ENCODE assay signal across 8 mouse cellular contexts in the genomic region with DNA sequence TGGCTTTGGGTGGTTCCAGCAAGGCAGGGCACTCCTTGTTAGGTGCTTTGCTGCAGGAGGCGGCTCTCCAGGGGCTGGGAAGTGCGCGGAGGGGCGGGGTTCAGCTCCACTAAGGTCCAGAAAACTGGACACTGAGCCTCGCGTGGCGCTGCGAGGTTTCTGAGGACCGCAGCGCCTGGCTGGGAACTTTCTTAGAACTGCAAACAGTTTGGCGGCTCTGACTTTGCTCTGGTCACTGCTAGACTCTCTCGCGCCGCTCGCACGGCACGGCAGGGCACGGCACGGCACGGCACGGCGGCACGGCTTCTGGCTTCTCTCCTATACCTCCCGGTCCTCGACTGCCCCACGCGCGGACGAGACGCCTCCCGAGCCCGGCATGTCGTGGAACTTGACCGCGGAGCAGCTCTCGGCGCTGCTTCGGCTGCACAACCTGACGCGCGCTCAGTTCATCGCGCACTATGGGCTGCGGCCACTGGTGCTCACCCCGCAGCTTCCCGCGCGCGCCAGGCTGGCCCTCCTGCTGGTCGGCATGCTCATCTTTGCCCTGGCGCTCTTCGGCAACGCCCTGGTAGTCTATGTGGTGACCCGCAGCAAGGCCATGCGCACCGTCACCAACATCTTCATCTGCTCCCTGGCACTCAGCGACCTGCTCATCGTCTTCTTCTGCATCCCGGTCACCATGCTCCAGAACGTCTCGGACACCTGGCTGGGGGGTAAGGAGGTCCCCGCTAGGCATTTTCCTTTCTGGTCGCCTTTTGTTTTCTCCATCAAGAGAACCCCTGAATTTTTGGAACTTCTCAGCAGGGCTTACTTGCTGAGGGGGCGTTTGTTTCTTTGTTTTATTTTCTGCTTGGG. TPM values are rescaled to one million over a fixed set of nuclear protein-coding genes. Genes with fewer than 3 reads are reported as not detected.
A peak's percentile ranks its signal among the peaks of the same experiment; 100 is the strongest.
DNase-seq lines count a peak whose midpoint lies in the region; ATAC-seq and TF ChIP-seq lines count a peak whose summit lies in the region.

Gene C130060K24Rik, plus strand, starts transcription at position 188 of the 855 bp plus-strand sequence.

- TF ChIP-seq EP300 in liver, embryonic 14.5 days (IDR thresholded peaks at IDR 0.05; ENCODE audit: low read depth) = no peak

- H3K4me2 ChIP-seq in liver, embryonic 14.5 days (ENCODE audit: low read depth) = peak within 1 kb of the TSS; percentile 44; the same call in 1 of the 2 replicates

- no peak within 1 kb of the TSS for H3K27ac ChIP-seq in liver, embryonic 14.5 days

- H3K9me3 ChIP-seq in liver, embryonic 14.5 days (ENCODE audit: control insufficient read depth, low read length) = no peaks in the 10 kb centered on the region

- peaks cover 7% of the 10 kb centered on the region for H3K27me3 ChIP-seq in liver, embryonic 14.5 days (ENCODE audit: control insufficient read depth, insufficient read depth, low read length)

- no peaks in the 10 kb centered on the region for H3K36me3 ChIP-seq in liver, embryonic 14.5 days (replicated peaks; ENCODE audit: control insufficient read depth, insufficient read depth, low read depth)

- no peak within 1 kb of the TSS for H3K9ac ChIP-seq in liver, embryonic 14.5 days (replicated peaks)

- no peak for ATAC-seq in liver, embryonic 14.5 days (ENCODE audit: insufficient read depth)

- DNase-seq in left cerebral cortex, adult 18-20 months (ENCODE audit: low spot score in 2 of 2) = peak; percentile 5 to 11
- DNase-seq in left cerebral cortex, adult 8-10 months (ENCODE audit: low spot score in 2 of 2) = no peak
- DNase-seq in embryo, embryonic 10.5 days (ENCODE audit: low spot score) = peak; percentile 64
- peak; percentile 30 for DNase-seq in forelimb bud, embryonic 11.5 days (ENCODE audit: low read depth, low spot score)
- DNase-seq in liver, embryonic 14.5 days (ENCODE audit: low read depth in 3 of 3, low spot score in 3 of 3) = no peak
- peak; percentile 5 for DNase-seq in right cerebral cortex, postnatal 14 days
- DNase-seq in layer of hippocampus, postnatal 14 days (ENCODE audit: low spot score in 2 of 2) = no peak
- DNase-seq in thymus, postnatal 14 days = no peak

- no peak for TF ChIP-seq CTCF in liver, embryonic 14.5 days (IDR thresholded peaks at IDR 0.05; ENCODE audit: low read depth)

- H3K4me1 ChIP-seq in liver, embryonic 14.5 days (replicated peaks; ENCODE audit: control insufficient read depth in 2 of 2, insufficient read depth in 2 of 2, low read length in 1 of 2) = no peaks in the 10 kb centered on the region

- no peak within 1 kb of the TSS for H3K4me3 ChIP-seq in liver, embryonic 14.5 days (ENCODE audit: insufficient read depth in 1 of 2, low read depth in 2 of 2, low read length in 2 of 2)

- 2% methylated on average over 63 of the region's 64 CpGs for WGBS in liver, embryonic 14.5 days (ENCODE audit: insufficient replicate concordance)

RNA-seq across cellular contexts. Expression of gene C130060K24Rik, which starts in this region (rescaled TPM):
- total RNA-seq in left cerebral cortex, adult 18-20 months (2021) = under 1 TPM; 0.73 to 0.77 TPM
- total RNA-seq in left cerebral cortex, adult 8-10 months (2022) = 1 to 10 TPM in 3 of 4 experiments, under 1 TPM in 1; 0.89 to 1.1 (median 1.0) TPM
- polyA plus RNA-seq in liver, embryonic 14.5 days (2012; rRNA removed) = not detected in 2 replicates
- not detected in 2 replicates for polyA plus RNA-seq in liver, embryonic 14.5 days (2014; fragmentation: Nextera tagmentation; extraction: Ambion mirVana)
- total RNA-seq in layer of hippocampus, postnatal 14 days (2021) = under 1 TPM; 0.32 to 0.43 TPM

Comparison
In these comparisons a context has a peak if more than half of its experiments do, and no peak if none do; other contexts are left out.
1. Peak in DNase-seq in left cerebral cortex, adult 18-20 months; RNA of the gene not detected or under 1 TPM.
2. DNase-seq: peak in embryo, embryonic 10.5 days (single experiment), forelimb bud, embryonic 11.5 days (single experiment) and right cerebral cortex, postnatal 14 days (single experiment); none in left cerebral cortex, adult 8-10 months (0 of 2), liver, embryonic 14.5 days (0 of 3), layer of hippocampus, postnatal 14 days (0 of 2) and thymus, postnatal 14 days (single experiment).